Mouse (Mus musculus) embryonic facial prominence, embryonic 12.5 days (tissue): ENCODE data around the gene Cwc25. TPM values are rescaled to one million over a fixed set of nuclear protein-coding genes. Genes with fewer than 3 reads are reported as not detected.
"Not testable (repeated sequence)": the region's sequence is repeated elsewhere in the genome, so short reads cannot be mapped to it uniquely, and the experiment has no call there.

Experiments used
- ATAC-seq: fragments of 200-750 bp; cut with Nextera tagmentation; 2 replicates; pipeline ENCODE4 v1.8.0; 2017; ENCODE audit not compliant: insufficient number of reproducible peaks, insufficient read depth, low FRiP score, low TSS enrichment
- H3K27ac ChIP-seq: fragments of 300-500 bp; sonication (generic); 2 replicates; pipeline ENCODE4 v1.5.1; 2016; ENCODE audit warnings: mild to moderate bottlenecking
- H3K27me3 ChIP-seq: fragments of 300-500 bp; sonication (generic); 2 replicates; pipeline ENCODE4 v1.6.1; 2016; ENCODE audit warnings: mild to moderate bottlenecking, moderate library complexity
- H3K36me3 ChIP-seq: fragments of 300-500 bp; sonication (generic); 2 replicates; pipeline ENCODE4 v1.6.1; 2016; ENCODE audit warnings: mild to moderate bottlenecking
- H3K4me1 ChIP-seq: fragments of 300-500 bp; sonication (generic); 2 replicates; pipeline ENCODE4 v1.6.1; 2016
- H3K4me2 ChIP-seq: fragments of 300-500 bp; sonication (generic); replicated peaks from 2 replicates; pipeline ENCODE4 v1.6.1; 2016; ENCODE audit warnings: mild to moderate bottlenecking, moderate library complexity
- H3K4me3 ChIP-seq: fragments of 300-500 bp; sonication (generic); 2 replicates; pipeline ENCODE4 v1.5.1; 2016; ENCODE audit warnings: mild to moderate bottlenecking
- H3K9ac ChIP-seq: fragments of 300-500 bp; sonication (generic); 2 replicates; pipeline ENCODE4 v1.6.1; 2016; ENCODE audit warnings: mild to moderate bottlenecking, moderate library complexity
- H3K9me3 ChIP-seq: fragments of 300-500 bp; sonication (generic); 2 replicates; pipeline ENCODE4 v1.6.1; 2016; ENCODE audit warnings: mild to moderate bottlenecking, moderate library complexity
- WGBS: fragments of 180-500 bp; shearing (Covaris S2); methylation state at CpG from one replicate; pipeline ENCODE4 v1.1.7; 2016; 5-methylcytosine and 5-hydroxymethylcytosine counted together
- polyA plus RNA-seq: library from polyadenylated mRNA; unstranded; fragments of >200 nt; fragmentation: Nextera tagmentation; extraction: Ambion mirVana; gene quantifications from 2 replicates; pipeline ENCODE4 v1.2.1, GENCODE M21; 2016

The Cwc25 gene
- polyA plus RNA-seq, 1 experiment from 2014 or later: 24.8 TPM

GRCm38 (mm10) chr11:97717369-97718280, 48.7 kb downstream of the Cwc25 start:
- WGBS: 85% methylated on average over 26 of the region's 26 CpGs
- H3K9ac ChIP-seq: no peak overlapping the region
- peaks cover 94% of the 10 kb centered on the region for H3K36me3 ChIP-seq
- no peak overlapping the region for H3K4me2 ChIP-seq
- no peak overlapping the region for H3K4me3 ChIP-seq
- H3K27ac ChIP-seq: no peak overlapping the region
- H3K9me3 ChIP-seq: peaks cover 6% of the 10 kb centered on the region; the same call in 1 of the 2 replicates
- H3K27me3 ChIP-seq: no peaks in the 10 kb centered on the region
- no peak for ATAC-seq
- no peaks in the 10 kb centered on the region for H3K4me1 ChIP-seq

- H3K9me3 ChIP-seq: no peaks in the 10 kb centered on the region
- H3K4me1 ChIP-seq: no peaks in the 10 kb centered on the region
- WGBS: 87% methylated on average over 8 of the region's 8 CpGs
- no peak for ATAC-seq
- H3K27me3 ChIP-seq: no peaks in the 10 kb centered on the region
- H3K27ac ChIP-seq: no peak overlapping the region
- H3K4me2 ChIP-seq: no peak overlapping the region
- H3K4me3 ChIP-seq: no peak overlapping the region
- peaks cover 94% of the 10 kb centered on the region for H3K36me3 ChIP-seq
- H3K9ac ChIP-seq: no peak overlapping the region
Measured at GRCm38 (mm10) chr11:97716021-97716420, 50.3 kb downstream of the Cwc25 start.

GRCm38 (mm10) chr11:97714784-97715760, 51.3 kb downstream of the Cwc25 start:
- no peak for ATAC-seq
- peaks cover 85% of the 10 kb centered on the region for H3K36me3 ChIP-seq
- H3K9ac ChIP-seq: no peak overlapping the region

GRCm38 (mm10) chr11:97714356-97714755, 52.0 kb downstream of the Cwc25 start:
- Histone ChIP-seq H3K4me2 (no peak overlapping the region), H3K27me3 (no peaks in the 10 kb centered on the region), H3K4me3 (no peak overlapping the region), H3K4me1 (no peaks in the 10 kb centered on the region), H3K9me3 (no peaks in the 10 kb centered on the region), H3K36me3 (peaks cover 77% of the 10 kb centered on the region), H3K9ac (no peak overlapping the region), H3K27ac (no peak overlapping the region)
- no peak for ATAC-seq
- 92% methylated on average over 3 of the region's 3 CpGs for WGBS

More at GRCm38 (mm10) chr11:97714784-97715760, 51.3 kb downstream of the Cwc25 start:
- Histone ChIP-seq H3K4me1 (no peaks in the 10 kb centered on the region), H3K27me3 (no peaks in the 10 kb centered on the region), H3K9me3 (no peaks in the 10 kb centered on the region), H3K27ac (no peak overlapping the region), H3K4me2 (no peak overlapping the region), H3K4me3 (no peak overlapping the region)
- WGBS: 89% methylated on average over 14 of the region's 14 CpGs

- Histone ChIP-seq H3K4me2 (no peak overlapping the region), H3K27me3 (no peaks in the 10 kb centered on the region), H3K27ac (no peak overlapping the region), H3K4me3 (no peak overlapping the region), H3K4me1 (no peaks in the 10 kb centered on the region), H3K9ac (no peak overlapping the region), H3K36me3 (peaks cover 73% of the 10 kb centered on the region), H3K9me3 (no peaks in the 10 kb centered on the region)
- ATAC-seq: no peak
- 87% methylated on average over 8 of the region's 8 CpGs for WGBS
Measured at GRCm38 (mm10) chr11:97713896-97714295, 52.5 kb downstream of the Cwc25 start.

- no peak for ATAC-seq
Measured at GRCm38 (mm10) chr11:97712286-97712685, 54.1 kb downstream of the Cwc25 start.

GRCm38 (mm10) chr11:97711200-97711900, 55.0 kb downstream of the Cwc25 start:
- Histone ChIP-seq H3K36me3 (peaks cover 71% of the 10 kb centered on the region), H3K27ac (no peak overlapping the region), H3K4me1 (no peaks in the 10 kb centered on the region), H3K27me3 (no peaks in the 10 kb centered on the region), H3K4me3 (no peak overlapping the region), H3K9me3 (no peaks in the 10 kb centered on the region), H3K4me2 (no peak overlapping the region), H3K9ac (no peak overlapping the region)
- no peak for ATAC-seq
- WGBS: 81% methylated on average over 13 of the region's 13 CpGs

More at GRCm38 (mm10) chr11:97712286-97712685, 54.1 kb downstream of the Cwc25 start:
- Histone ChIP-seq H3K4me2 (no peak overlapping the region), H3K9me3 (no peaks in the 10 kb centered on the region), H3K4me3 (no peak overlapping the region), H3K27me3 (no peaks in the 10 kb centered on the region), H3K36me3 (peaks cover 68% of the 10 kb centered on the region), H3K27ac (no peak overlapping the region), H3K4me1 (no peaks in the 10 kb centered on the region), H3K9ac (no peak overlapping the region)
- WGBS: 90% methylated on average over 15 of the region's 15 CpGs

GRCm38 (mm10) chr11:97710067-97710466, 56.3 kb downstream of the Cwc25 start:
- not testable (repeated sequence) for H3K27ac ChIP-seq, H3K4me2 ChIP-seq, H3K27me3 ChIP-seq, ATAC-seq, H3K9me3 ChIP-seq, H3K4me1 ChIP-seq, H3K9ac ChIP-seq, H3K4me3 ChIP-seq
- WGBS: 76% methylated on average over 2 of the region's 2 CpGs
- H3K36me3 ChIP-seq: peaks cover 66% of the 10 kb centered on the region

- WGBS: under 1% methylated on average over 35 of the region's 35 CpGs
- peak; percentile 85 for ATAC-seq
- H3K27ac ChIP-seq: peak within 1 kb of the TSS; percentile 84
- H3K4me1 ChIP-seq: peaks cover 21% of the 10 kb centered on the region
- peaks cover 21% of the 10 kb centered on the region for H3K36me3 ChIP-seq
- peak within 1 kb of the TSS; percentile 88 for H3K9ac ChIP-seq
- no peaks in the 10 kb centered on the region for H3K9me3 ChIP-seq
- H3K4me3 ChIP-seq: peak within 1 kb of the TSS; percentile 91
- no peaks in the 10 kb centered on the region for H3K27me3 ChIP-seq
- peak within 1 kb of the TSS; percentile 89 for H3K4me2 ChIP-seq
Measured at GRCm38 (mm10) chr11:97703039-97703826, 63.1 kb downstream of the Cwc25 start, which contains the start of gene Psmb3. TSS of gene Psmb3 (plus strand) at chr11:97703399.

- no peaks in the 10 kb centered on the region for H3K27me3 ChIP-seq
- H3K27ac ChIP-seq: peak overlapping the region; percentile 84
- peak overlapping the region; percentile 89 for H3K4me2 ChIP-seq
- H3K9ac ChIP-seq: peak overlapping the region; percentile 56
- no peak for ATAC-seq
- H3K9me3 ChIP-seq: no peaks in the 10 kb centered on the region
- H3K4me1 ChIP-seq: peaks cover 27% of the 10 kb centered on the region
- WGBS: under 1% methylated on average over 24 of the region's 24 CpGs
- H3K36me3 ChIP-seq: peaks cover 16% of the 10 kb centered on the region
- H3K4me3 ChIP-seq: peak overlapping the region; percentile 91
Measured at GRCm38 (mm10) chr11:97702393-97702745, 64.0 kb downstream of the Cwc25 start.
